Mouse (Mus musculus): ENCODE results near the gene Epn2.

Gene Epn2

GRCm38 (mm10) chr11:61540642-61541041 is 38.8 kb downstream of the Epn2 start:
- no peak for DNase-seq (ENCODE audit: low read depth, low spot score)

- no peak for DNase-seq (ENCODE audit: low read depth, low spot score)
Observed at GRCm38 (mm10) chr11:61537362-61537761, 42.1 kb downstream of the Epn2 start.

GRCm38 (mm10) chr11:61536952-61537351 is 42.5 kb downstream of the Epn2 start:
- no peak for DNase-seq (ENCODE audit: low read depth, low spot score)

GRCm38 (mm10) chr11:61535530-61535929 is 44.0 kb downstream of the Epn2 start:
- no peak for DNase-seq (ENCODE audit: low read depth, low spot score)

- peak; percentile 57 for DNase-seq (ENCODE audit: low read depth, low spot score)
Observed at GRCm38 (mm10) chr11:61533571-61533970, 45.9 kb downstream of the Epn2 start.

- no peak for DNase-seq (ENCODE audit: low read depth, low spot score)
Observed at GRCm38 (mm10) chr11:61532820-61533219, 46.7 kb downstream of the Epn2 start.

- peak; percentile 95 for DNase-seq (ENCODE audit: low read depth, low spot score)
Observed at GRCm38 (mm10) chr11:61529268-61529713, 50.2 kb downstream of the Epn2 start.

- DNase-seq (ENCODE audit: low read depth, low spot score), result no peak
Observed at GRCm38 (mm10) chr11:61526872-61527271, 52.6 kb downstream of the Epn2 start.

GRCm38 (mm10) chr11:61519484-61520107 is 59.9 kb downstream of the Epn2 start:
- DNase-seq (ENCODE audit: low read depth, low spot score), result no peak

GRCm38 (mm10) chr11:61518871-61519270 is 60.6 kb downstream of the Epn2 start:
- peak; percentile 36 for DNase-seq (ENCODE audit: low read depth, low spot score)

GRCm38 (mm10) chr11:61517971-61518370 is 61.5 kb downstream of the Epn2 start:
- DNase-seq (ENCODE audit: low read depth, low spot score), result no peak

GRCm38 (mm10) chr11:61514953-61515352 is 64.5 kb downstream of the Epn2 start:
- DNase-seq (ENCODE audit: low read depth, low spot score), result peak; percentile 82

GRCm38 (mm10) chr11:61504713-61505257 is 74.7 kb downstream of the Epn2 start, which contains the start of gene B9d1:
Gene B9d1 (plus strand): TSS chr11:61505144.
- DNase-seq (ENCODE audit: low read depth, low spot score), result peak; percentile 99

GRCm38 (mm10) chr11:61503933-61504332 is 75.6 kb downstream of the Epn2 start:
- no peak for DNase-seq (ENCODE audit: low read depth, low spot score)

GRCm38 (mm10) chr11:61498736-61499504 is 80.6 kb downstream of the Epn2 start:
- DNase-seq (ENCODE audit: low read depth, low spot score), result peak; percentile 72

- DNase-seq (ENCODE audit: low read depth, low spot score), result no peak
Observed at GRCm38 (mm10) chr11:61497490-61497889, 82.0 kb downstream of the Epn2 start.

- DNase-seq (ENCODE audit: low read depth, low spot score), result no peak
Observed at GRCm38 (mm10) chr11:61495528-61495927, 84.0 kb downstream of the Epn2 start.

GRCm38 (mm10) chr11:61494129-61494997 is 85.1 kb downstream of the Epn2 start, which contains the start of gene Mapk7:
Gene Mapk7 (minus strand): TSS chr11:61494406.
- DNase-seq (ENCODE audit: low read depth, low spot score), result peak; percentile 99

GRCm38 (mm10) chr11:61493525-61494128 is 85.9 kb downstream of the Epn2 start:
- DNase-seq (ENCODE audit: low read depth, low spot score), result no peak

- no peak for DNase-seq (ENCODE audit: low read depth, low spot score)
Observed at GRCm38 (mm10) chr11:61492749-61493401, 86.6 kb downstream of the Epn2 start.
